Mouse (Mus musculus): ENCODE data around the gene Gm17689. TPM values are rescaled to one million over a fixed set of nuclear protein-coding genes. Genes with fewer than 3 reads are reported as not detected.

Gene Gm17689
- total and polyA plus RNA-seq, 3 experiments: not detected

Other genes with a start within 250 kb of the Gm17689 start
- gene Gm7257, start 150.8 kb downstream of the Gm17689 start, total RNA-seq (2012; rRNA removed): not detected in 2 replicates
- not detected for gene Gm7257, start 150.8 kb downstream of the Gm17689 start, polyA plus RNA-seq (2012; ENCODE audit: insufficient read depth in 1 of 2, insufficient read length in 2 of 2, low read depth in 1 of 2, low replicate concordance in 2 of 2, missing spikeins in 1 of 2)
- gene Gm9513, start 107.0 kb downstream of the Gm17689 start, total RNA-seq (2012; rRNA removed): not detected in 2 replicates
- not detected for gene Gm9513, start 107.0 kb downstream of the Gm17689 start, polyA plus RNA-seq (2012; ENCODE audit: insufficient read depth in 1 of 2, insufficient read length in 2 of 2, low read depth in 1 of 2, low replicate concordance in 2 of 2, missing spikeins in 1 of 2)
- gene Gm5615, start 40.7 kb downstream of the Gm17689 start, total RNA-seq (2012; rRNA removed): not detected in 2 replicates
- not detected for gene Gm5615, start 40.7 kb downstream of the Gm17689 start, polyA plus RNA-seq (2012; ENCODE audit: insufficient read depth in 1 of 2, insufficient read length in 2 of 2, low read depth in 1 of 2, low replicate concordance in 2 of 2, missing spikeins in 1 of 2)
- gene A630095E13Rik, start 60.7 kb upstream of the Gm17689 start, total RNA-seq (2012; rRNA removed): not detected in 2 replicates
- not detected for gene A630095E13Rik, start 60.7 kb upstream of the Gm17689 start, polyA plus RNA-seq (2012; ENCODE audit: insufficient read depth in 1 of 2, insufficient read length in 2 of 2, low read depth in 1 of 2, low replicate concordance in 2 of 2, missing spikeins in 1 of 2)
- gene Acrv1, start 110.6 kb upstream of the Gm17689 start, total RNA-seq (2012; rRNA removed): not detected in 2 replicates
- gene Acrv1, start 110.6 kb upstream of the Gm17689 start, polyA plus RNA-seq (2012; ENCODE audit: insufficient read depth in 1 of 2, insufficient read length in 2 of 2, low read depth in 1 of 2, low replicate concordance in 2 of 2, missing spikeins in 1 of 2): under 1 TPM in 1 of 2 experiments, not detected in 1; 0.18 TPM
- gene Chek1, start 144.4 kb upstream of the Gm17689 start, total RNA-seq (2012; rRNA removed): 26.7 and 31.1 TPM in 2 replicates
- 10 to 100 TPM in 1 of 2 experiments, not detected in 1; 33.3 TPM for gene Chek1, start 144.4 kb upstream of the Gm17689 start, polyA plus RNA-seq (2012; ENCODE audit: insufficient read depth in 1 of 2, insufficient read length in 2 of 2, low read depth in 1 of 2, low replicate concordance in 2 of 2, missing spikeins in 1 of 2)
- 232 and 283 TPM in 2 replicates for gene Stt3a, start 185.0 kb upstream of the Gm17689 start, total RNA-seq (2012; rRNA removed)
- gene Stt3a, start 185.0 kb upstream of the Gm17689 start, polyA plus RNA-seq (2012; ENCODE audit: insufficient read depth in 1 of 2, insufficient read length in 2 of 2, low read depth in 1 of 2, low replicate concordance in 2 of 2, missing spikeins in 1 of 2): 100 to 1,000 TPM; 142 to 174 TPM
- 32.1 and 35.0 TPM in 2 replicates for gene Ei24, start 214.8 kb upstream of the Gm17689 start, total RNA-seq (2012; rRNA removed)
- gene Ei24, start 214.8 kb upstream of the Gm17689 start, polyA plus RNA-seq (2012; ENCODE audit: insufficient read depth in 1 of 2, insufficient read length in 2 of 2, low read depth in 1 of 2, low replicate concordance in 2 of 2, missing spikeins in 1 of 2): 10 to 100 TPM in 1 of 2 experiments, not detected in 1; 59.7 TPM
- not detected in 2 replicates for gene Fez1, start 239.2 kb upstream of the Gm17689 start, total RNA-seq (2012; rRNA removed)
- gene Fez1, start 239.2 kb upstream of the Gm17689 start, polyA plus RNA-seq (2012; ENCODE audit: insufficient read depth in 1 of 2, insufficient read length in 2 of 2, low read depth in 1 of 2, low replicate concordance in 2 of 2, missing spikeins in 1 of 2): not detected